In the genomic region with DNA sequence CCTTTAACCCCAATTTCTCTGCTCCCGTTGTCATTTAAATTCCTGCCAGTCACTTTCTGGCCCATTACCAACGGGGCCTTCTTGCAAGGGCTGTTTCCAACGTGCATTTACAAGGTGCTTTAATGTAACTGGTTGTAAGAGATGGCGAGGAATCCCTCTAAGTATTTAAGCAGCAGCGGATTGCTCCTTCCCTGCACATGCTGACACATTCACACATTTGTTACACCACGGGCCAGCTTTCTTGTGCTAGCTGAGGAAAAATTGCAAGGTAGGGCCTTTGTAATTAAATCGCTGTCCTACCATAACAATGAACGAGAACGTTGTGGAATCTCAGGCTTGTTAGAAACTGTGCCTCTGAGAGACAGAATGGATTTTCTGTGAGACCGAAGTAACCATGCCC, we compare ENCODE assay signal across 26 mouse cellular contexts.
DNase-seq lines count a peak whose midpoint lies in the region; ATAC-seq and TF ChIP-seq lines count a peak whose summit lies in the region.
"Had no signal": no experiment of that assay in that cellular context is flagged by ENCODE, and none has a peak within 500 bp of the region (broad histone marks: within the 10 kb centered on the region; RNA-seq: fewer than 3 reads in every experiment).

No protein-coding gene starts in this region.

- DNase-seq in limb, embryonic 10.5 days (ENCODE audit: low spot score), result no peak
- DNase-seq in midbrain, embryonic 14.5 days, result peak; percentile 2
- DNase-seq in R1 (ENCODE audit: low read depth, low spot score), result peak; percentile 78
- DNase-seq in limb, embryonic 14.5 days (ENCODE audit: low spot score), result no peak
- DNase-seq in heart, postnatal 14 days, result no peak
- DNase-seq in kidney, postnatal 4 days, result no peak
- DNase-seq: adrenal gland, adult 8-10 months; adrenal gland, postnatal 25 days; cerebellum, adult 11 months; cerebellum, adult 18-20 months; cerebellum, adult 8-10 months; cerebellum, adult 9-11 months; cerebellum, postnatal 14 days; cerebellum, postnatal 36 days; embryo, embryonic 11 days had no signal

- TF ChIP-seq POLR2A in limb, embryonic 14.5 days (IDR thresholded peaks at IDR 0.05; ENCODE audit: borderline replicate concordance, extremely low read depth, insufficient read depth, insufficient read length), result no peak

- ATAC-seq in limb, embryonic 12.5 days (ENCODE audit: insufficient number of reproducible peaks, insufficient read depth, low FRiP score, low TSS enrichment, low read depth), result no peak
- no peak for ATAC-seq in midbrain, embryonic 14.5 days (ENCODE audit: low FRiP score, low TSS enrichment)
- no peak for ATAC-seq in midbrain, embryonic 13.5 days
- no peak for ATAC-seq in limb, embryonic 14.5 days (ENCODE audit: low FRiP score, low read depth)
- ATAC-seq: activated CD4-positive, CD25-positive, alpha-beta regulatory T cell, adult 4 months; forebrain, embryonic 15.5 days; Patski had no signal

- H3K4me1 ChIP-seq in limb, embryonic 12.5 days (replicated peaks), result peaks cover 28% of the 10 kb centered on the region
- peaks cover 22% of the 10 kb centered on the region for H3K4me1 ChIP-seq in limb, embryonic 10.5 days
- H3K4me1 ChIP-seq in midbrain, embryonic 14.5 days (ENCODE audit: control insufficient read depth, insufficient read depth, low read length), result peaks cover 9% of the 10 kb centered on the region
- peaks cover 8% of the 10 kb centered on the region for H3K4me1 ChIP-seq in midbrain, embryonic 13.5 days (replicated peaks)
- H3K4me1 ChIP-seq in limb, embryonic 14.5 days (ENCODE audit: control insufficient read depth, insufficient read depth, low read length), result peaks cover 16% of the 10 kb centered on the region

- H3K9me3 ChIP-seq in limb, embryonic 12.5 days, result no peaks in the 10 kb centered on the region
- H3K9me3 ChIP-seq in limb, embryonic 10.5 days (replicated peaks), result no peaks in the 10 kb centered on the region
- H3K9me3 ChIP-seq in midbrain, embryonic 14.5 days (ENCODE audit: control insufficient read depth, low read length), result no peaks in the 10 kb centered on the region
- no peaks in the 10 kb centered on the region for H3K9me3 ChIP-seq in midbrain, embryonic 13.5 days
- H3K9me3 ChIP-seq in limb, embryonic 14.5 days (ENCODE audit: control insufficient read depth, low read length), result no peaks in the 10 kb centered on the region
- H3K9me3 ChIP-seq: embryonic facial prominence, embryonic 13.5 days; embryonic facial prominence, embryonic 15.5 days; forebrain, embryonic 10.5 days; forebrain, embryonic 12.5 days; forebrain, embryonic 15.5 days; G1E had no signal

- 49% methylated on average over 10 of the region's 10 CpGs for WGBS in limb, embryonic 12.5 days
- 82% methylated on average over 10 of the region's 10 CpGs for WGBS in limb, embryonic 10.5 days
- 66% methylated on average over 10 of the region's 10 CpGs for WGBS in midbrain, embryonic 14.5 days
- 69% methylated on average over 10 of the region's 10 CpGs for WGBS in midbrain, embryonic 13.5 days
- 42% methylated on average over 10 of the region's 10 CpGs for WGBS in limb, embryonic 14.5 days

- no peaks in the 10 kb centered on the region for H3K36me3 ChIP-seq in limb, embryonic 12.5 days
- no peaks in the 10 kb centered on the region for H3K36me3 ChIP-seq in limb, embryonic 10.5 days
- H3K36me3 ChIP-seq in midbrain, embryonic 14.5 days (ENCODE audit: control insufficient read depth, insufficient read depth, low read length), result no peaks in the 10 kb centered on the region
- H3K36me3 ChIP-seq in midbrain, embryonic 13.5 days, result no peaks in the 10 kb centered on the region
- H3K36me3 ChIP-seq in limb, embryonic 14.5 days (ENCODE audit: control insufficient read depth, insufficient read depth, low read length), result no peaks in the 10 kb centered on the region
- H3K36me3 ChIP-seq: embryonic facial prominence, embryonic 13.5 days; embryonic facial prominence, embryonic 15.5 days; forebrain, embryonic 10.5 days; forebrain, embryonic 12.5 days; forebrain, embryonic 15.5 days; G1E had no signal

- H3K4me2 ChIP-seq in limb, embryonic 12.5 days, result no peak overlapping the region
- no peak overlapping the region for H3K4me2 ChIP-seq in midbrain, embryonic 14.5 days (ENCODE audit: low read length)
- no peak overlapping the region for H3K4me2 ChIP-seq in midbrain, embryonic 13.5 days (replicated peaks)
- H3K4me2 ChIP-seq in limb, embryonic 14.5 days (replicated peaks; ENCODE audit: low read depth, low read length, severe bottlenecking), result no peak overlapping the region
- H3K4me2 ChIP-seq: embryonic facial prominence, embryonic 13.5 days; embryonic facial prominence, embryonic 15.5 days; forebrain, embryonic 12.5 days; forebrain, embryonic 15.5 days had no signal

- H3K9ac ChIP-seq in limb, embryonic 12.5 days (replicated peaks), result no peak overlapping the region
- no peak overlapping the region for H3K9ac ChIP-seq in midbrain, embryonic 14.5 days (replicated peaks; ENCODE audit: low read length)
- H3K9ac ChIP-seq in midbrain, embryonic 13.5 days (replicated peaks), result no peak overlapping the region
- peak overlapping the region; percentile 7; the same call in 1 of the 2 replicates for H3K9ac ChIP-seq in limb, embryonic 14.5 days (ENCODE audit: low read depth, low read length, severe bottlenecking)
- H3K9ac ChIP-seq: embryonic facial prominence, embryonic 13.5 days; embryonic facial prominence, embryonic 15.5 days; forebrain, embryonic 12.5 days; forebrain, embryonic 15.5 days had no signal

- intact Hi-C loops in heart, postnatal 14 days (cut with DNase I), result no loop called here

- H3K27ac ChIP-seq in limb, embryonic 12.5 days, result 0 out of 2 replicates have a peak overlapping the region, but pooled peaks have one; percentile 41
- no peak overlapping the region for H3K27ac ChIP-seq in limb, embryonic 10.5 days
- no peak overlapping the region for H3K27ac ChIP-seq in midbrain, embryonic 14.5 days (replicated peaks; ENCODE audit: low read depth, low read length)
- no peak overlapping the region for H3K27ac ChIP-seq in midbrain, embryonic 13.5 days
- no peak overlapping the region for H3K27ac ChIP-seq in limb, embryonic 14.5 days (replicated peaks; ENCODE audit: low read depth, low read length)
- H3K27ac ChIP-seq: embryonic facial prominence, embryonic 13.5 days; embryonic facial prominence, embryonic 15.5 days; forebrain, embryonic 10.5 days; forebrain, embryonic 12.5 days; forebrain, embryonic 15.5 days had no signal

- H3K4me3 ChIP-seq in limb, embryonic 12.5 days (replicated peaks), result no peak overlapping the region
- no peak overlapping the region for H3K4me3 ChIP-seq in limb, embryonic 10.5 days
- H3K4me3 ChIP-seq in midbrain, embryonic 14.5 days (replicated peaks; ENCODE audit: low read depth, low read length), result no peak overlapping the region
- no peak overlapping the region for H3K4me3 ChIP-seq in midbrain, embryonic 13.5 days (replicated peaks)
- H3K4me3 ChIP-seq in limb, embryonic 14.5 days (replicated peaks; ENCODE audit: low read length), result no peak overlapping the region
- H3K4me3 ChIP-seq: embryonic facial prominence, embryonic 13.5 days; embryonic facial prominence, embryonic 15.5 days; erythroblast, embryonic 14.5 days; forebrain, embryonic 10.5 days; forebrain, embryonic 12.5 days; forebrain, embryonic 15.5 days had no signal

- H3K27me3 ChIP-seq in limb, embryonic 12.5 days, result no peaks in the 10 kb centered on the region
- no peaks in the 10 kb centered on the region for H3K27me3 ChIP-seq in limb, embryonic 10.5 days (ENCODE audit: low read depth, poor library complexity, severe bottlenecking)
- no peaks in the 10 kb centered on the region for H3K27me3 ChIP-seq in midbrain, embryonic 14.5 days (ENCODE audit: control insufficient read depth, insufficient read depth, low read length)
- H3K27me3 ChIP-seq in midbrain, embryonic 13.5 days, result no peaks in the 10 kb centered on the region
- H3K27me3 ChIP-seq in limb, embryonic 14.5 days (ENCODE audit: control insufficient read depth, insufficient read depth, low read length), result 0 out of 2 replicates have a peak, but pooled peaks cover 4% of the 10 kb centered on the region
- H3K27me3 ChIP-seq: embryonic facial prominence, embryonic 13.5 days; embryonic facial prominence, embryonic 15.5 days; forebrain, embryonic 12.5 days; forebrain, embryonic 15.5 days; Patski had no signal

Comparison
In these comparisons a context has a peak if more than half of its experiments do, and no peak if none do; other contexts are left out.
1. DNase-seq: peak in midbrain, embryonic 14.5 days (single experiment) and R1 (single experiment); none in limb, embryonic 10.5 days (single experiment), limb, embryonic 14.5 days (single experiment), heart, postnatal 14 days (0 of 2) and kidney, postnatal 4 days (0 of 2).